24 mouse cellular contexts compared by ENCODE assay signal in the genomic region with DNA sequence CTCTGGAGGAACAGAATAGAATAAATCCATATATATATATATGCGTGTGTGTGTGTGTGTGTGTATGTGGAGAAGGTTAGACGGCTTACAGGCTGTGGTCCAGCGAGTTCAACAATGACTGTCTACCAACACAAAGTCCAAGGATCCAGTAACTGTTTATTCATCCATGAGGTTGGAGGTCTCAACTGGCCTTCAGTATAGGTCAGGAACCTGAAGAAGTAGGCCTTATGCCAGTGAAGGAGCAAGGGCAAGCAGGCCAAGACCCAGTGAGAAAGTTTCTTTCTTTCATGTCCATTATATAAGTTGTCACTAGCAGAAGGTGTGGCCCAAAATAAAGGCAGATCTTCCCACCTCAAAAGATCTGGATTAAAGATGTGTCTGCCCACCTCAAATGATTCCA. TPM values are rescaled to one million over a fixed set of nuclear protein-coding genes. Genes with fewer than 3 reads are reported as not detected.
"Had no signal": no experiment of that assay in that cellular context is flagged by ENCODE, and none has a peak within 500 bp of the region (broad histone marks: within the 10 kb centered on the region; RNA-seq: fewer than 3 reads in every experiment).

No protein-coding gene starts in this region.

- H3K27me3 ChIP-seq: lung, embryonic 15.5 days; megakaryocyte, embryonic 14.5 days; midbrain, embryonic 13.5 days; midbrain, embryonic 15.5 days; neural tube, embryonic 12.5 days had no signal

- H3K27ac ChIP-seq: lung, embryonic 15.5 days; macrophage; midbrain, embryonic 13.5 days; midbrain, embryonic 15.5 days; neural tube, embryonic 12.5 days had no signal

- DNase-seq: lung, adult 2 months; lung, postnatal 14 days; lung, postnatal 36 days; retina, postnatal 1 day; right cerebral cortex, adult 18-20 months; right cerebral cortex, postnatal 25 days; right cerebral cortex, postnatal 4 days; spleen, adult 18-20 months; thymus, adult 18-20 months; thymus, postnatal 14 days; thymus, postnatal 36 days had no signal

- ATAC-seq: lung, postnatal 0 days; midbrain, embryonic 13.5 days; midbrain, embryonic 15.5 days had no signal

- H3K4me3 ChIP-seq: lung, embryonic 15.5 days; megakaryocyte, embryonic 14.5 days; midbrain, embryonic 13.5 days; midbrain, embryonic 15.5 days; neural tube, embryonic 12.5 days had no signal

- H3K4me2 ChIP-seq: lung, embryonic 15.5 days; midbrain, embryonic 11.5 days; midbrain, embryonic 13.5 days; midbrain, embryonic 15.5 days; neural tube, embryonic 12.5 days had no signal

- H3K9me3 ChIP-seq: lung, embryonic 15.5 days; megakaryocyte, embryonic 14.5 days; midbrain, embryonic 13.5 days; midbrain, embryonic 15.5 days; neural tube, embryonic 12.5 days had no signal

- H3K9ac ChIP-seq: lung, embryonic 15.5 days; midbrain, embryonic 13.5 days; midbrain, embryonic 15.5 days; neural tube, embryonic 12.5 days had no signal

RNA-seq across cellular contexts. Expression of a gene that starts 30.0 kb away (rescaled TPM):
- total RNA-seq: megakaryocyte progenitor cell, adult 5-6 weeks; monocyte, adult 5-6 weeks; neutrophil, adult 5-6 weeks had no signal
- polyA plus RNA-seq: macrophage had no signal

RNA-seq across cellular contexts. Expression of a gene that starts 43.0 kb away (rescaled TPM):
- total RNA-seq: monocyte, adult 5-6 weeks had no signal
- polyA plus RNA-seq: neural tube, embryonic 14.5 days; small intestine, adult 2 months had no signal

RNA-seq across cellular contexts. Expression of a gene that starts 48.6 kb away (rescaled TPM):
- polyA plus RNA-seq: macrophage had no signal
